Mouse (Mus musculus) MEL (cell line): Measurements from ENCODE around the gene Zfp638. TPM values are rescaled to one million over a fixed set of nuclear protein-coding genes. Genes with fewer than 3 reads are reported as not detected.
"Not testable (repeated sequence)": the region's sequence is repeated elsewhere in the genome, so short reads cannot be mapped to it uniquely, and the experiment has no call there.

Experiments
- DNase-seq: peaks from one replicate; pipeline ENCODE4 v3.0.0; 2011; ENCODE audit warnings: low read depth, low spot score
- H3K27ac ChIP-seq: 2 replicates; pipeline ENCODE4 v1.5.1; 2012; ENCODE audit warnings: low read depth, mild to moderate bottlenecking, control low read depth, low read length, moderate library complexity; ENCODE audit not compliant: control insufficient read depth
- H3K27me3 ChIP-seq, 2 experiments: fragments of 150-350 bp in 1 of 2; sonication (generic) in 1 of 2; 2 replicates each; pipeline ENCODE4 v1.6.1; 2012; ENCODE audit warnings: low read length in 2 of 2, mild to moderate bottlenecking in 2 of 2, improper control_type of control experiment in 1 of 2, moderate library complexity in 1 of 2; ENCODE audit not compliant: insufficient read depth in 2 of 2, control insufficient read depth in 1 of 2
- H3K36me3 ChIP-seq, 2 experiments: 2 replicates each; pipeline ENCODE4 v1.6.1; 2012 to 2014; ENCODE audit warnings: low read length in 2 of 2, improper control_type of control experiment in 1 of 2, inconsistent platforms in 1 of 2, mild to moderate bottlenecking in 1 of 2; ENCODE audit not compliant: insufficient read depth in 2 of 2, control insufficient read depth in 1 of 2
- H3K4me1 ChIP-seq, 2 experiments: fragments of 150-350 bp in 1 of 2; sonication (generic) in 1 of 2; 2 replicates each; pipeline ENCODE4 v1.6.1; 2012; ENCODE audit warnings: low read length in 2 of 2, improper control_type of control experiment in 1 of 2, mild to moderate bottlenecking in 1 of 2; ENCODE audit not compliant: insufficient read depth in 2 of 2, control insufficient read depth in 1 of 2
- H3K4me3 ChIP-seq, 2 experiments: fragments of 150-350 bp in 1 of 2; sonication (generic) in 1 of 2; 2 replicates each; pipeline ENCODE4 v1.5.1; 2012; ENCODE audit warnings: low read depth in 2 of 2, low read length in 2 of 2, mild to moderate bottlenecking in 2 of 2, moderate library complexity in 2 of 2, control low read depth in 1 of 2, improper control_type of control experiment in 1 of 2; ENCODE audit not compliant: control insufficient read depth in 1 of 2, insufficient read depth in 1 of 2
- H3K79me2 ChIP-seq: 2 replicates; pipeline ENCODE4 v1.6.1; 2012; ENCODE audit warnings: mild to moderate bottlenecking, low read length, moderate library complexity; ENCODE audit not compliant: control insufficient read depth, poor library complexity, insufficient read depth
- H3K9ac ChIP-seq: 2 replicates; pipeline ENCODE4 v1.6.1; 2012; ENCODE audit warnings: low read depth, mild to moderate bottlenecking, control low read depth, low read length, moderate library complexity; ENCODE audit not compliant: control insufficient read depth, poor library complexity, severe bottlenecking
- H3K9me3 ChIP-seq: fragments of 150-350 bp; sonication (generic); replicated peaks from 2 replicates; pipeline ENCODE4 v1.6.1; 2012; ENCODE audit warnings: mild to moderate bottlenecking, low read length, improper control_type of control experiment, moderate library complexity; ENCODE audit not compliant: insufficient read depth
- CHD1 ChIP-seq: IDR thresholded peaks from 2 replicates; pipeline ENCODE4 v1.6.1; 2012; ENCODE audit warnings: low read depth, mild to moderate bottlenecking, inconsistent platforms, low read length, improper control_type of control experiment
- CHD2 ChIP-seq: IDR thresholded peaks from 2 replicates; pipeline ENCODE4 v1.6.1; 2011; ENCODE audit warnings: low read length, improper control_type of control experiment
- E2F4 ChIP-seq: IDR thresholded peaks from 2 replicates; pipeline ENCODE4 v1.6.1; 2011; ENCODE audit warnings: low read depth, low read length, improper control_type of control experiment, borderline replicate concordance
- EP300 ChIP-seq, 2 experiments: IDR thresholded peaks; 2 replicates each; pipeline ENCODE4 v1.6.1; 2011; ENCODE audit warnings: improper control_type of control experiment in 2 of 2, low read length in 2 of 2, low read depth in 1 of 2, mild to moderate bottlenecking in 1 of 2
- ETS1 ChIP-seq: IDR thresholded peaks from 2 replicates; pipeline ENCODE4 v1.6.1; 2012; ENCODE audit warnings: low read depth, mild to moderate bottlenecking, inconsistent platforms, low read length, improper control_type of control experiment, moderate library complexity
- GABPA ChIP-seq: IDR thresholded peaks from 2 replicates; pipeline ENCODE4 v1.6.1; 2012; ENCODE audit warnings: low read depth, mild to moderate bottlenecking, inconsistent platforms, low read length, improper control_type of control experiment, moderate library complexity
- GATA1 ChIP-seq: IDR thresholded peaks from 2 replicates; pipeline ENCODE4 v1.6.1; 2011; ENCODE audit warnings: low read depth, low read length, improper control_type of control experiment
- HCFC1 ChIP-seq: IDR thresholded peaks from 2 replicates; pipeline ENCODE4 v1.6.1; 2012; ENCODE audit warnings: low read depth, mild to moderate bottlenecking, inconsistent platforms, low read length, improper control_type of control experiment, moderate library complexity
- JUND ChIP-seq: IDR thresholded peaks from 2 replicates; pipeline ENCODE4 v1.6.1; 2011; ENCODE audit warnings: low read depth, mild to moderate bottlenecking, improper control_type of control experiment, low read length
- KAT2A ChIP-seq: conservative IDR thresholded peaks from 2 replicates; pipeline ENCODE4 v1.6.1; 2012; ENCODE audit warnings: low read depth, low read length, improper control_type of control experiment, inconsistent platforms
- MAFK ChIP-seq: IDR thresholded peaks from 2 replicates; pipeline ENCODE4 v1.6.1; 2011; ENCODE audit warnings: low read depth, mild to moderate bottlenecking, low read length, improper control_type of control experiment, borderline replicate concordance
- MAX ChIP-seq: IDR thresholded peaks from 2 replicates; pipeline ENCODE4 v1.6.1; 2011; ENCODE audit warnings: low read length, improper control_type of control experiment
- MEF2A ChIP-seq: IDR thresholded peaks from 2 replicates; pipeline ENCODE4 v1.6.1; 2014; ENCODE audit warnings: low read depth, mild to moderate bottlenecking, inconsistent platforms, low read length, improper control_type of control experiment; ENCODE audit not compliant: poor library complexity, insufficient replicate concordance, severe bottlenecking; ENCODE audit errors: extremely low read depth
- MXI1 ChIP-seq: IDR thresholded peaks from 2 replicates; pipeline ENCODE4 v1.6.1; 2011; ENCODE audit warnings: mild to moderate bottlenecking, low read depth, low read length, improper control_type of control experiment
- NRF1 ChIP-seq: IDR thresholded peaks from 2 replicates; pipeline ENCODE4 v1.6.1; 2014; ENCODE audit warnings: low read depth, mild to moderate bottlenecking, inconsistent platforms, low read length, improper control_type of control experiment, moderate library complexity; ENCODE audit not compliant: poor library complexity, insufficient read depth, severe bottlenecking
- POLR2A ChIP-seq, 2 experiments: IDR thresholded peaks; 2 replicates each; pipeline ENCODE4 v1.6.1; 2011 to 2012; ENCODE audit warnings: low read length in 2 of 2, mild to moderate bottlenecking in 2 of 2, control low read depth in 1 of 2, improper control_type of control experiment in 1 of 2, low read depth in 1 of 2, moderate library complexity in 1 of 2; ENCODE audit not compliant: control insufficient read depth in 1 of 2, insufficient read depth in 1 of 2, poor library complexity in 1 of 2
- RCOR1 ChIP-seq: IDR thresholded peaks from 2 replicates; pipeline ENCODE4 v1.6.1; 2012; ENCODE audit warnings: low read depth, mild to moderate bottlenecking, inconsistent platforms, low read length, improper control_type of control experiment
- SIN3A ChIP-seq: IDR thresholded peaks from 2 replicates; pipeline ENCODE4 v1.6.1; 2012; ENCODE audit warnings: low read length, improper control_type of control experiment, inconsistent platforms
- TAL1 ChIP-seq: IDR thresholded peaks from 2 replicates; pipeline ENCODE4 v1.6.1; 2012; ENCODE audit warnings: mild to moderate bottlenecking, inconsistent platforms, low read length, moderate library complexity, mixed read lengths
- ZC3H11A ChIP-seq: IDR thresholded peaks from 2 replicates; pipeline ENCODE4 v1.6.1; 2012; ENCODE audit warnings: low read depth, mild to moderate bottlenecking, inconsistent platforms, low read length, improper control_type of control experiment
- ZKSCAN1 ChIP-seq: IDR thresholded peaks from 2 replicates; pipeline ENCODE4 v1.6.1; 2012; ENCODE audit warnings: low read depth, mild to moderate bottlenecking, inconsistent platforms, low read length, improper control_type of control experiment, moderate library complexity
- ZMIZ1 ChIP-seq: IDR thresholded peaks from 2 replicates; pipeline ENCODE4 v1.6.1; 2012; ENCODE audit warnings: low read depth, mild to moderate bottlenecking, inconsistent platforms, low read length, improper control_type of control experiment, moderate library complexity
- ZNF384 ChIP-seq: IDR thresholded peaks from 2 replicates; pipeline ENCODE4 v1.6.1; 2012; ENCODE audit warnings: low read depth, mild to moderate bottlenecking, inconsistent platforms, low read length, improper control_type of control experiment
- polyA plus RNA-seq, 2 experiments: library from polyadenylated mRNA; stranded (reverse) in 1 of 2; unstranded in 1 of 2; fragments of >175 nt in 1 of 2; fragments of >200 nt in 1 of 2; gene quantifications; 2 replicates each; pipeline versions ENCODE4 v1.2.1 to v1.2.4; 2012; ENCODE audit warnings: low replicate concordance in 2 of 2, low read depth in 1 of 2; ENCODE audit not compliant: insufficient read length in 2 of 2, insufficient read depth in 1 of 2, missing spikeins in 1 of 2
- total RNA-seq: library from RNA; depleted of rRNA; stranded (reverse); fragments of 300-350 nt; gene quantifications from 2 replicates; pipeline ENCODE4 v1.2.3, GENCODE M21; 2012

Gene Zfp638
- total and polyA plus RNA-seq, 3 experiments = 50.1 to 69.0 (median 61.2) TPM

GRCm38 (mm10) chr6:84028791-84029190, 161.9 kb downstream of the Zfp638 start:
- H3K27ac ChIP-seq = no peak overlapping the region
- no peak for DNase-seq
- no peak overlapping the region for H3K9ac ChIP-seq
- no peak overlapping the region for H3K4me3 ChIP-seq
- no peak for TF ChIP-seq GABPA
- no peak for TF ChIP-seq TAL1
- TF ChIP-seq CHD2 = no peak
- TF ChIP-seq NRF1 = no peak
- TF ChIP-seq GATA1 = no peak
- TF ChIP-seq CHD1 = no peak
- no peak for TF ChIP-seq JUND
- TF ChIP-seq MAX = no peak
- TF ChIP-seq ZNF384 = no peak
- no peak for TF ChIP-seq E2F4
- no peak for TF ChIP-seq ETS1
- H3K79me2 ChIP-seq = no peaks in the 10 kb centered on the region
- H3K36me3 ChIP-seq = no peaks in the 10 kb centered on the region
- no peaks in the 10 kb centered on the region for H3K9me3 ChIP-seq
- no peaks in the 10 kb centered on the region for H3K4me1 ChIP-seq
- peaks cover 2 to 3% of the 10 kb centered on the region in 2 experiments; a peak in 3 of 4 replicates for H3K27me3 ChIP-seq

GRCm38 (mm10) chr6:84029775-84030174, 162.9 kb downstream of the Zfp638 start:
- H3K79me2 ChIP-seq = no peaks in the 10 kb centered on the region
- no peak for TF ChIP-seq SIN3A
- TF ChIP-seq POLR2A (IDR thresholded peaks at IDR 0.05; ENCODE audit: control insufficient read depth in 1 of 2, insufficient read depth in 1 of 2, low read depth in 1 of 2, low read length in 2 of 2, poor library complexity in 1 of 2) = no peak
- TF ChIP-seq MAX = no peak
- no peak for TF ChIP-seq EP300 (IDR thresholded peaks at IDR 0.05; ENCODE audit: low read depth in 1 of 2, low read length in 2 of 2)
- no peak for TF ChIP-seq TAL1
- no peak for TF ChIP-seq ZC3H11A
- no peak for TF ChIP-seq MAFK
- TF ChIP-seq HCFC1 = no peak
- TF ChIP-seq GABPA = no peak
- no peak for TF ChIP-seq E2F4
- TF ChIP-seq ZMIZ1 = no peak
- TF ChIP-seq ZKSCAN1 = no peak
- TF ChIP-seq JUND = no peak
- no peak for TF ChIP-seq KAT2A
- TF ChIP-seq MEF2A = no peak
- TF ChIP-seq RCOR1 = no peak
- TF ChIP-seq MXI1 = no peak
- TF ChIP-seq CHD2 = no peak

GRCm38 (mm10) chr6:84032516-84032915, 165.6 kb downstream of the Zfp638 start:
- not testable (repeated sequence) for H3K27ac ChIP-seq, H3K9me3 ChIP-seq, H3K36me3 ChIP-seq, H3K4me1 ChIP-seq, DNase-seq, H3K4me3 ChIP-seq, H3K9ac ChIP-seq, H3K27me3 ChIP-seq, H3K79me2 ChIP-seq

More at GRCm38 (mm10) chr6:84029775-84030174, 162.9 kb downstream of the Zfp638 start:
- Histone ChIP-seq H3K4me3 (no peak overlapping the region), H3K9me3 (no peaks in the 10 kb centered on the region), H3K4me1 (no peaks in the 10 kb centered on the region), H3K27ac (no peak overlapping the region), H3K27me3 (peaks cover 4% of the 10 kb centered on the region in 2 experiments), H3K36me3 (no peaks in the 10 kb centered on the region), H3K9ac (no peak overlapping the region)
- DNase-seq = no peak
